Mouse (Mus musculus): ENCODE measurements around the gene Dab2.

Gene Dab2

DNA sequence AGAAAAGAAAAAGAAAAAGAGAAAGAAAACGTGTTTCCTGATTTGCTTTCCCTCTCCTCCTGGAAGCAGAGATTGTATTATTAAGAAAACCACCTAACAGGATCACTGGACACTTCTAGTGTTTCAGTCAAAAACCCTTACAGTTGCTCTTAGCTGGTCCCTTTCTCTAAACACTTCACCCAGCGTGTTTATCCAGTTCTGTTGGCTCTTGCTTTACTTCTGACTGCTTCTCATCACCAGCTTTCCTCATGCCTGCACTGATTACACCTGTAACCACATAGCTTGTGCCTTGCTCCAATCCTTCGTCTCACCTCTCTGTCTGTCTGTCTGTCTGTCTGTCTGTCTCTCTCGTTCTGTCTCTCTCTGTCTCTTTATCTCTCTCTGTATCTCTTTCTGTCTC is 25.9 kb downstream of the Dab2 start:
- DNase-seq (ENCODE audit: low spot score), result no peak

DNA sequence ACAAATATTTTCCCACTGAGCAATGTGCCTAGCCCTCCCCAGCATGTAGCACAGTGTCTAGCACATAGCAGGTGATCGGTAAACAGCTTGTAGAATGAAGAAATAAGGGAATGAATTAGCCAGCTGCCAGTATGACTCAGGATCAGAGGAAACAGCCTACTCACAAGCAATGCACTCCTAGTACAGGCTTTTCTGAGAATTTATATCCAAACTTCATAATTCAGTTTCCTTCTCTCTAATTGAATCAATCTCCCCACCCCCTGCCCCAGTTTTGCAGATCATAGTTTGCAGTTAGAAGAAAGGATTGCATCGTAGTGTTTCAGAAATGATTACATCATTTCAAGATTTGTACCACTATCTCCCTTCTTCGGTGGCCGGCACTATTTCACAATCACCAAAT is 26.4 kb downstream of the Dab2 start:
- DNase-seq (ENCODE audit: low spot score), result no peak

DNA sequence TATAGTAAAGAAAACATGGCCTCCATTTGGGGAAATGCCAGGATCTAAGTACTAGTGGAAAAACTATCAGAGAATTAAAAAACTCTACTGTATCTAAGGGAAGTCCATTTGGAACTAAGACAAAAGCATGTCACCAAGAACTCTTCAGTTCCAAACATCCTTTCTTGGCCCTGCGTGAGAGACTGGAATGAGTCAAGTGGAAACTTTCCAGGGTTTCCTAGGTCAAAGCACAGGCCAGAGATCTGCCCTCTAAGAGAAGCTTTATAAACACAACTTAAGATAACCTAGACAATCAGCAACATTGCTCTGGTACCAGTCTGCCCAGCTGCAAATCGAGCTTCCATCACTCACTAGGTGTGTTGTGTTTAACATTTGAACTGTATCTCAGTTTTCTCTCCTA is 31.8 kb downstream of the Dab2 start:
- peak; percentile 50 for DNase-seq (ENCODE audit: low spot score)

DNA sequence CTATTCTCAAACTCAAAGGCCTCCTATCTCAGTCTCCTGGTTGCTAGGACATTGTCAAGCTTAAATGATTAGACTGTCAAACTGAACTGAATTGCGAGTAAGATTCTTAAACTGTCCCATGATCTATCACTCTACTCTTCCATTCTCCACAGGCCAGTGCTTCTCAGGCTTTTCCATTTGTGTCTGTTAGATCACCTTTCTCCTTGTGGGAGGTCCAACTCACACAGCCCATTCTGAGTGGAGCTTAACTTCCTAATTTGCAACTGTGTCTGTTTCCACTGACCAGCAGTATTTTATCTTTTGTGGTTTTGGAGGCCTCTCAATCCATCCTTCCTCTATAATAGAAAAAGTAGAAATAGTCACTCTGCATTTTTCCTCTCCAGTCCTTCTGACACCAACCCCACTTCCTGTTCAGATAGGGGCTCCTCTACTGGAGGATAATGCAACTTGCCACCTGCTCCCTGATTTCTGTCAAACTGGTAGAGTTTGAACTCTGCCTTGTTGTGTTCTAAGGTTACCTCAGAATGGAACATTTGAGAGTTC is 35.1 kb downstream of the Dab2 start:
- no peak for DNase-seq (ENCODE audit: low spot score)

DNA sequence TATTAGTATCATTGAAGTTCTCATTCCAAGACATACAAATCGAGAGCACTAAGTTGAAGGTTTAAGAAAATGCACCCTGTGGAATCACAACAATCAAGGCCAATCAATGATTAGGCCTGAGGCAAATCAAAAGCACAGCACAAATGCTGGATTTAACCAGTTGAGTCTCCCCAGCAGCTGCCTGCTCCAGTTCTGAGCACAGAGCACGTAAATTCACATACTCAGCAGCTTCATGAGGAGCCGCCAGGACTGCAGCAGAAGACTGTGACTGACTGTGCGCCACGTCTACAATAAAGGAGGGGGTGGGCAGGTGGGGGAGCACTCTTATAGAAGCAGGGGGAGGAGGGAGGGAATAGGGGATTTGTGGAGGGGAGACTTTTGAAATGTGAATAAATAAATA is 40.2 kb downstream of the Dab2 start:
- DNase-seq (ENCODE audit: low spot score), result no peak

DNA sequence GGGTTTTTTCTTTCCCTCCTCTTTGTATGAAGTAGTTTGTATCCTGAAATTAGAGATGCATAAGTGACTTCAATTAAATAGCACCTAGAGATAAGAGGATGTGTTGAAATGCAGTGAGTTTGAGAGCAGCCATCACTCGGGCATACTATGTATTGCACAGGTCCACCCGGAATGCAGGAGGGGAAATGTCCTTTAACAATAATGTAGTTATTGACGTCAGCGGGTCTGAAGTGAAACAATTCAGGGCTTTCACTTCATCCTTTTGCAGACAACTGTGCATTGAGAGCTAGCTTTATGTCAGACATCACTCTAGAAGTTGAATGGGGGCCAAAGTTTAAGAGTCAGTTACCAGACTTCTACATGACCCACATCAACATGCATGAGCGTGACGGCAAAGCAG is 40.8 kb downstream of the Dab2 start:
- DNase-seq (ENCODE audit: low spot score), result no peak

DNA sequence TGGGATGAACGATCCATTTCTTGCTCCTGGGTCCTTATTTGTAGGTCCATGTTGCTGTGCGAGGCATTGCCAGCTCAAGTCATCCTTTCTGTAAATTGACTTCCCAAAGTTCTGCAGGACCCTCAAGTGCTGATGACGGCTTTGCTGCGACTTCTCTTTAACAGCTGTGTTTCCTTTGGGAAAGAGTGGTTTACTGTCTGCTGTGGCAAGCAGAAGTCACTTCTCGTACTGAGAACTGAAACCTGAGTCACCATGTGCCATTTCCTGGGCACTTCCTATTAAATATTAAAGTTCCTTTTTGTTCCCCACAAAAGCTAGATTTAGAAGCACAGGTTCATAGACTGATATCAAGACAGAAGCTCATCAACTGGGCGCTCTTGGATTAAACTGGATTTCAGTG is 41.8 kb downstream of the Dab2 start:
- no peak for DNase-seq (ENCODE audit: low spot score)

DNA sequence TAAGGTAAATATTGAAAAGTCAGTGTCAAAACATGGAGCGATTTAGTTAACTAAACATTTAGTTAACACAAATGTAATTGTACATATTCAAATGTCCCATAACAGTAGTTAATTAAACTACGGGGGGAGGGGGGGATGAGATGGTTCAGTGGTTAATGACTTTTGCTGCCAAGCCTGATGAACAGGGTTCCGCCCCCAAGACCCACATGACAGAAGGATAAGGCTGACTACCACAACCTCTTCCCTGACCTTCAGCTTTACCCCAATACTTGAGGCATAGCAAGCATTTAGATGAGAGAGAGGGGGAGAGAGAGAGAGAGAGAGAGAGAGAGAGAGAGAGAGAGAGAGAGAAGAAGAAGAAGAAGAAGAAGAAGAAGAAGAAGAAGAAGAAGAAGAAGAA is 54.3 kb downstream of the Dab2 start:
- no peak for DNase-seq (ENCODE audit: low spot score)

DNA sequence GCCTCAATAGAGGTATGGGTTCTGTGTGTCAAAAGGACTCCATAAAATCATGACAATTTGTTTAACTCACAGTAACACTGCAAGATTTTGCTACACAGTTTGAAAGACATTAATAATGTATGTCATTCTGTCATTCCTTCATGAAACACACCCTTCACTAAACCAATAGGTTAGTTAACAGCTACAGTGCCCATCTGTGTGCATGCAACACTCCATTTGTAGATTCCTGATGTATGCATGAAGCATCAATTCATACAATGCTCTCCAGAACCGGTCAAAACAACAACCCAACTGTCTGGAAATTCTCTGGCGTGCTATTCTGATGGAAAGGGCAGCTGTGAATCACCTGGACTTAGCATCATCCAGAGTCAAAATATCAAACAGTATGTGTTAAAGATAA is 60.3 kb downstream of the Dab2 start:
- no peak for DNase-seq (ENCODE audit: low spot score)

DNA sequence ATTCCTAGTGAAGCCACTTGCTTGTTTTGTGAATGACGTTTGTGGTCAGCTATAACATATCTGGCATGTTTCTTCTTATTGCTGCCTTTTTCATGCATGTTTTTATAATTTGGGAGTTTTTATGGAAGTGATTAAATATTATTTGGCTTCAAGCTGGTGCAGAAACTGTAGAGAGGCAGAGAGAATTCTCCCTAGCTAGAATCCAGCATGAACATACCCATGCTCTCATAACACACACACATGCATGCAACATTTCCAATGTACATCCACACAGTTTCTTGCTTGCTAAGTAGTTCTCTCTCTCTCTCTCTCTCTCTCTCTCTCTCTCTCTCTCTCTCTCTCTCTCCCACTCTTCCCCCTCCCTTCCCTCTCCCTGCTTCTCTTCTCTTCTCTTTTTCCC is 70.4 kb downstream of the Dab2 start:
- DNase-seq (ENCODE audit: low spot score), result no peak

DNA sequence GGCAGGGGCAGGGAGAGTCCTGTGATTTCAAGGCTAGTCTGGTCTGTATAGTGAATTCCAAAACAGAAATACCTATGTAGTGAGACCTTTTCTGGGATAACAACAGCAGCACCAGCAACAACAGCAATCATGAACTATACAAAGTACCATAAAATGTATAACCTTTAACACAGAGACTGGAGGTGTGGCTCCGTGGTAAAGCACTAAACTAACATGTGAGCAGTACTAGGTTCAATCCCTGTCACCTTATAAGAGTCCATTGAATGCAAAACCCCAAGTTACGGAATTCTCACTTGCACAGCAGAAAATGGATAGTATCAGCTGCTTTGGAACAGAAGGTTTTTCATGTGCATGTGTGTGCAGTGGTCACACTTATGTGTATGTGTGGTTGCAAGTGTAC is 71.9 kb downstream of the Dab2 start:
- no peak for DNase-seq (ENCODE audit: low spot score)

DNA sequence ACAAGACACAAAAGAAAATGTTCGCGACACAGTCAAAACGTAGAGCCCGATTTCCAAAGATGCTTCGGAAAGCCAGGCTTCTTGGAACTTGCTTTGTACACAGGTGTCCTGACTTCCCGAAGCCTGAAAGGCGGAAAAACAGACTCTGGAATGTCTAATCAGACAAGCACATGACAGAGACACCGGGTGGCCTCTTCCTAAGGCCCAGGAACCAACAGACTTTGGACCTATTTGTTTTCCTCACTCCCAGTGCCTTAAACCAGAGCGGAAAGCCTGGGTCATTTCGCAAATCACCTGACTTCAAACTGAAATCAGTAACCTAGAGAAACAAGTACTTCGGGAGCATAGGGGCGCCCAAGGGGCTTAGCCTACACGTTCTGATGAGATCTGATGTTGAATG is 75.4 kb downstream of the Dab2 start:
- no peak for DNase-seq (ENCODE audit: low spot score)

DNA sequence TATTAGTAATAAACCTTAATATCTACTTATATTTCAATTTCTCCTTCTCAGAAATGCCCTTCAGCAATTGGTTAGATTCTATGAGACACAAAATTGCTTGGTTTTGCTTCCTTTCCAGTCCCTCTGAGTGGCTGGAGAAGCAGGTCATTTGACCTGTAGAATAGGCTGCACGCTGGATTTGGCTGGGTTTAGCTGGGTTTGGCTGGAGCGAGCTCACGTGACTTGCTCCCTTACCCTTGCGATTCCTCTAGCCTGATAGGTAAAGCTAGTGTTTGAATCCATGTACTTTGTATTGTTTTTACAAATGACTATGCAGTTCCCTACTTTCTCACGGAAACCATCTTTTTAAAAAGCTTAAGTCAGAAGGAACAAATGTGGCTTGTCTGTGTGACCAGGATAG is 76.4 kb downstream of the Dab2 start:
- DNase-seq (ENCODE audit: low spot score), result no peak

DNA sequence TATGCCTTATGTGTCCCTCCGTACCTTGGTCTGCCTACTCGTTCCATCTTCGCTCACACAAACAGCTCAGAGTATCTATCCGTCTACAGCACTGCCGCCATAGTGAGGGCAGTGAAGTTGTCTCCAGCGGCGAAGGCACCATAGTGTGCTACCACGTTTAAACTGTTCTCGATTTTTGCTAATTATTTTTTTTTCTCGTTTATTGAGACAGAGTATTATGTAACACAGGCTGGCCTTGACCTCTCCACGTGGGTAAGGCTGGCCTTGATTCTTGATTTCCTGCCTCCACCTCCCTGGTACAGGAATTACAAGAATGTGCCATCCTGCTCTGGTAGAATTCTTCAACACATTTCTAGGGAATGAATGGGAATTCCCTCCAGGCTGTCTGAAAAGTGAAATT is 77.2 kb downstream of the Dab2 start:
- no peak for DNase-seq (ENCODE audit: low spot score)

DNA sequence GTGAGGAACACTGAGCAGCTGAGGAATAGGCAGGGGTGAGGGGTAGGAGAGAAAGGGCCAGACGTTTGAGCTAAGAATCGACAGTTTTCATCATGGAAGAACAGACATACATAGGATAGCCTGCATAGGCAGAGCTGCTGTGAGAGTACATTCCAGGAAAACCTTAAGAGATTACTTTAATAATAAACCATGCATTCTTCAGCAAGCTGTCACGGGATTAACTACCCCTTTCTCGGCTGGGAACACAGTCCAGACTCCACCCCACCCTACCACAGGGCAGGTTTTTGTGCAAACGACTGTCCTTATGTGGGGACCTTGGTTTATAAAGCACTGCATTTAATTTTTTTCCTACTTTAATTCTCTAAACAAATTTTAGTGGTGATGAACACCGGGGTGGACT is 84.4 kb downstream of the Dab2 start:
- DNase-seq (ENCODE audit: low spot score), result no peak

DNA sequence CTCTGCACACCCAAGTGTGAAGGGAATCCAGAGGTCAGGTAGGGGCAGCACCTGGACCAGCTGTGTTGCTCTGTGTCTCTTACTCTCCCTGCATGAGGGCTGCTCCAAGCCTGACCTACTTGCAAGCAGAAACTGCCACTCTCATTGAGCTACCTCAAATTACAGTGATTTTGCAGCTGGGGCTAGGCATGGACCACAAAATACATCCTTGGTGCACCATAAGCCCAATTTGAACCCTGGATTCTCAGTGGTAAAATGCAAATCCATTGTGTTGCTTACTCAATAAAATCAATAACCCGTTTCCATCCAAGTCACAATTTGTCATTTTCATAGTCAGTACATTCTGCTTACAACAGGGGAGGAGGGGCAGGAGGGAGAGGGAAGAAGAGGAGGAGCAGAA is 85.7 kb downstream of the Dab2 start:
- DNase-seq (ENCODE audit: low spot score), result no peak

DNA sequence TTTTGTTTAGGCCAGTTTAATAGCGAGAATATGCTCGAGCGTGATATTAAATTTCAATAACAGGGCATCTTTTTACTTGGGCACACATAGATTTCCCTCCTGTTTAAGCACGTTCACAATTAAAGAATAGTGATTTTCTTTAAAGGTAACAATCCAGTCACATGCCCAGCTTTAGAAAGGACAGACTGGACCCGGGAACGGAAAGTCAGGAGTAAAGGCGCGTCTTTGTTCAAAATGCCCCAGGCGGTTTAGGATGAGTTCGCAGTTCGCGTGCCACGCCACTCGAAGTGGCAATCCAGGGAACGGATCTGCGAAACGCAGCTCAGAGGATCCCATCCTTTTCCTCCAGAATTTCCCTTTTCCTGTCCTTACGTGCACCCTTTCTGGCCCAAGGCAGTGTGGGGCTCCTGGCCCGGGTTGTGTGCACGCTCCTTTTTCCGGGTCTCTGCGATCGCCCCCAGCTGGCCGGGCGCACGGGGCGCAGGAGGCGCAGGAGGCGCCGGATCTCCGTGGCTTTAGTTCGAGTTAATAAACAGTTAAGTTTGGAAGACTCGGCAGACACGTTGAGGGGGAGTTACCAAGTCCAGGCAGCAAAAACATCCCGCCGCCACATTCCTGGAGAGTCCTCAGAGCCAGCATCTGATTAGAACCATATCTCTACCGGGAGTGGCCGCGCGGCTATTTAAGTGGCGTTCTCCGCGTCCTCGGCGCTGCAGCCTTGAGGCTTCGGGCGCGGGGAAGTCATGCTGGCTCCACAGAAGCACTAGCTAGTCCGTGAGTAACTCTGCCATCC is 86.8 kb downstream of the Dab2 start:
- peak; percentile 64 for DNase-seq (ENCODE audit: low spot score)

DNA sequence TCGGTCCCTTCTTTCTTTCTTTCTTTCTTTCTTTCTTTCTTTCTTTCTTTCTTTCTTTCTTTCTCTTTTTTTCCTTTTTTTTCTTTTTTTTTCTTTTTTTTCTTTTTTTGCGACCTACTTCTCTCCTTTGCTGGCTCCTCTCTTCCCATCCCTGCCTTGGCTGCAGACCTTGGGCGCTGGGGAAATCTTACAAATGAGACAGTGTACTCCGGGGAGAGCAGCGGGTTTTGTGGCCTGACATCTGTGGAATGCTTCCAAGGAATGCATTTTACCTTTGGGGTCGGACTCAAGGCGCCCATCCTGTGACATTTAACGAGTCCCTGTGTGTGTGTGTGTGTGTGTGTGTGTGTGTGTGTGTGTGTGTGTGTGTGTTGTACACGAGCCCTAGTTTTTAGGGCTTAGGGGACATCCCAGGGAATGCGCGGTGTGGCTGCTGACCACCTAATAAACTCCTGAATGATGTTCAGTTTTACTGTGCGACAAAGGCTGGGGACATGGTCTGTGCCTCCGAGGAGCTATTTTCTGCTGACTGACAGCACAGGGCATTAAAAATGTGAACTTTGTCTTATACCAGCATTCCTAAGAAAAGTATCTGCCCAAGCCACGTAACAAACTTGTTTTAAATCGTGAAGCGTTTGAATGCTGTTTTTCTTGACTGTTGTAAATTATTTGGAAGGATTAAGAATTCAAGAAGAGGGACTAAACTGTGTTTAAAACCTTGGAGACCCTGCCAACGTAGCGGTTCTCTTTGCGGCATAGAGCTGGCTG is 87.6 kb downstream of the Dab2 start:
- peak; percentile 25 for DNase-seq (ENCODE audit: low spot score)

DNA sequence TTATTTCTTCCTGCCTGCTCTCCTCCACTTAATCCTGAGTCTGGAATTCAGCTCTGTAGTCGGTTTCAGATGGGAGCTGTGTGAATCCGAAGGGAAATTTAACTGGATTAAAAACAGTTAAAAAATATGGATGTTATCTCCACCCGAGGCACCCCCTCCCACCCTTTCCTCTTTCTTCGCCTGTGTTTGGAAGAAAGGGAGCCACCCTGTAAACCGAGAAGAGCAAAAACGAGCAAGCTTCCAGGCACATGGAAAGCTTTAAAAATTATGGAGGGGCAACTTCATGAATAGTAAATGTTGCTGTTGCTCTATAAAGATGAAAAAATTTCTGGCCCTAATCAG is 88.1 kb downstream of the Dab2 start:
- no peak for DNase-seq (ENCODE audit: low spot score)

DNA sequence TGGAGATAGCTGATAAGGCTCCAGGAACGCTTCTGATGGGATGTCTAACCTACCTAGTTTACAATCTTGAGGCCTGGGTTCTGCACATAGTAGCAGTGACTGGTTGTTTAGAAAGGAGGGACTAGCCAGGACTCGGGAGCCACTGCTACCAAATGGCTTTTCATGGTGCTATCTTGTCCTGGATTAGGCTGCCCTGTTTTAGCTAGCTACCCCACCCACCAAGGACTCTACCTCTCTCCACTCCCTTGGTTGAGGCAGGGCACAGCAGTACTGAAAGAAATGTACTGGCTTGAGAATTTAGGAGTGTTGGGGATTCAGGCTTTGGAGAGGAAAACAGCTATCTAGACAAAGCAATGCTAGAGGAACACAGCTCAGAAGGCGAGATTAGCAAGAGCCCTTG is 88.6 kb downstream of the Dab2 start:
- no peak for DNase-seq (ENCODE audit: low spot score)

DNA sequence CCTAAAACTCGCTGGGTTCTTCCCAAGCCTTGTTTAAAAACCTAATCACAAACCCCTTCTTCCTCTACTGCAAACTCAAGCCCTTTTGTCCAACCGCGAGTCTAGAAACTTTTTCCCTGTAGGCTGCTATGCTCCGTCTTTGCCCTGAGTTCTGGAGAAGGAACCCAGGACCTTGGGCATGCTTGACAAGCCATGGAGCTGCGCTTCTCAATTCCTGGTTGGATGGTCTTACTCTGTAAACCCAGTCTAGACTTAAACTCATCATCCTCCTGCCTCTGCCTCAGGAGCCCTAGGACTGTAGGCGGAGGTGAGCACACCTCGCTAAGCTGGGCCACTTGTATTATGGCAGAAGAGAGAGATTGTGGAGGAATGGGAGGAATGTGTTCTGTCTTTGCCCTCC is 89.0 kb downstream of the Dab2 start:
- DNase-seq (ENCODE audit: low spot score), result no peak

DNA sequence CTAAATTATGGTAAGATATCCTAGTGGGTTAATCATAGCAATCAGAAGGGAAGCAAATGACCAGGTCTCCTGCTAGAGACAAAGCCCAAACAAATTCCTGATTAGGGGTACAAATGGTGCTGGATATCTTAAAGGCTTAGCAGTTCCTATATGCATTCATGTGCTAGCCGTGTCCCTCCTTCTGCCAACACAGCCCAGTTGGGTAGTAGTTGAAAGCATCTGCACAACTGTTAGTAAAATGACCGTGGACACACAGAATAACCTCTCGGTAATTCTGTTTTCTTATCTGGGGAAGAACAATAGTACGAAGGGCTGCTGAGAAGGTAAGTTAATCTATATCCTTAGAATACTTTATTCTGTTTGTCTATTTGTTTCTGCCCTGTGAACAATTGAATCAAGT is 90.5 kb downstream of the Dab2 start:
- DNase-seq (ENCODE audit: low spot score), result no peak

DNA sequence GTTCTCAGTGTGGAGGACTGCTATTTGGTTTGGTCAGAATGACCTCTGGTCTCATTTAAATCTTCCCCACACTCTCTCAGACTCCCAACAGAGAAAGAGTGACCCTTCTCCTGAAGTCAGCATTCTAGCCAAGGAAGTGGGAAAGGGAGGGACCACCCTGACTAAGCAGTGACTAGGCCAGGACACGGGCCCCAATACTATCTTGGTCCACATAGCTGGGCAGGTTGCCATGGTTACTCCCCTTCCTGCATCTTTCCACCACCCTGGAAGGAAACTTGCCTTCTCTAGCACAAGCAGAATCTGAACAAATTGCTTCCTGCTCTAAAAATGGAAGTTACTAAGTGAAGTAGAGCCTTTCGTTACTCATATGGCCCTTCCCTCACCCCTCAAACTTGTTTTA is 91.1 kb downstream of the Dab2 start:
- DNase-seq (ENCODE audit: low spot score), result peak; percentile 22

DNA sequence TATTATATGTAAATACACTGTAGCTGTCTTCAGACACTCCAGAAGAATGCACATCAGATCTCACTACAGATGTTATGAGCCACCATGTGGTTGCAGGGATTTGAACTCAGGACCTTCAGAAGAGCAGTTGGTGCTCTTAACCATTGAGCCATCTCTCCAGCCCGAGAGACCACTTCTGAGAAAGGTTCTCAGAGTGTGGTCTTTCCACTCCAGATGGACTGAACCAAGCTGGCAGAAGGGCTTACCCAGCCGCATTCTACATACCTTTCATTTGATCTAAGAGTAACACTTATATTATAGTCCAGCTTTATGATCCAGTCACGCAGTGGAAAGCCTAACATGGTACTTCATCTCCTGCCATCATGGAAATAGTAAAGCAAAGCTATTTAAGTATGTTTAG is 92.3 kb downstream of the Dab2 start:
- DNase-seq (ENCODE audit: low spot score), result no peak

Data from adipocyte (in vitro differentiated cells).